Mouse (Mus musculus) retina, embryonic 14.5 days (tissue): ENCODE measurements at regions not wholly inside any gene's neighbourhood (a gene's known extent, or its start where the extent isn't known, plus 50 kb on each side); places are given as distances from the start of the nearest gene placed in this dataset.

ENCODE experiments used
- DNase-seq: peaks from one replicate; pipeline ENCODE4 v3.0.0-alpha.2; 2015; ENCODE audit warnings: low spot score

DNA sequence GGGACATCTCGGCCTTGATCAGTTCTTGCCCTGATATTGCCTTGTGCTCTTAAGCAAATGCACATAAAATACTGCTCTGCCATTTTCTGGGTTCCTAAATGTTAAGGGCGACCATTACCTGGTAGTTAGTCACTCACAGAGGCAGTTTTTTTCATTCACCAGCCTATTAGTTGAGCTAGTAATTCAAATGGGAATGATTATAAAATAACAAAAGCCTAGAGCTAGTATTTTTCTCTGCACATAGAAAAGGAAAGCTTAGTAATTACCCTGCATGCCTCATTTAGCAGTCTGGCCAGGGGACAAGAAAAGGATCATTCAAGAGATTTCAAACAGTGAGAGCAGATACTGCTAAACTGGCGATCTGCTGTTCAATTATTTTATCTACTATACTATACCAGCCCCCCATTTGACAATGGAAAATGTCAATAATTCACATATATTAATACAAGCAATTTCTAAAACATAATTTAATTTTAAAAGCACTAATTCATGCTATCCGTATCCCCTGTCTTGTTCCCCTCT is 645.1 kb downstream of the Pdha2 start:
- DNase-seq: no peak

DNA sequence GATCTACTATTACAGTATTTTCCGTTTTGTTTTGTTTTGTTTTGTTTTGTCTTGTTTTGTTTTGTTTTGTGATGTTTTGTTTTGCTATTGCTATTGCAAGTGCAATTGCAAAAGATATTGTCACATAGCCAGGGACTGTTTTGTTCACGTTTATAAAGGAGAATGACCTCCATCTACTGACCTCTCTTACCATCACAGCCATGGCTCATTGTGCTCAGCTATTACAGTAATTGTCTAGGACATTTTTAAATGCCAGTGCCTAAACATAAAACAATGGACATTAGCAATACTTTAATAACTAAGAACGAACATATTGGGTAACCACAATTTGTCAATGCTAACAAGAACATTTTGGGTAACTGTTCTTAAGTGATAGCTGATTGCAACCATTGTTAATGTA is 657.4 kb downstream of the Pdha2 start:
- peak; percentile 70 for DNase-seq

DNA sequence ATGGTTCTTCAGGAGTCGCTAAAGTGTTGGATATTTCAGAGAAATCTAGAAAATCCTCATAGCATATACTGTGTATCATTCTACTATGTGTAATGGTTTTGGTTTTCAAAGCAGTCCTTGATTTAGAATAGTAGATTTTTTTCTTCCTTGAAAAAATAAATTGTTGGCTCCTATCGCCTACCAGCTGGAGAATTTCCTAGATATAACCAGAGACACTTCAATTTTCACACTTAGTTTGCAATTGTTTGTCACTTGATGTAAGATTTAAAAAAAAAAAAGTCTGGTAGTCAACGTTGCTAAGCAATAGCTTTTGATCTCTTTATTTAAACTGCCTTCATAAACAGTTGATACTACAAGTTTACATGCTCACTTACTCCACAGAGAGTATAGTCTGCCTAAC is 663.7 kb downstream of the Pdha2 start:
- no peak for DNase-seq

DNA sequence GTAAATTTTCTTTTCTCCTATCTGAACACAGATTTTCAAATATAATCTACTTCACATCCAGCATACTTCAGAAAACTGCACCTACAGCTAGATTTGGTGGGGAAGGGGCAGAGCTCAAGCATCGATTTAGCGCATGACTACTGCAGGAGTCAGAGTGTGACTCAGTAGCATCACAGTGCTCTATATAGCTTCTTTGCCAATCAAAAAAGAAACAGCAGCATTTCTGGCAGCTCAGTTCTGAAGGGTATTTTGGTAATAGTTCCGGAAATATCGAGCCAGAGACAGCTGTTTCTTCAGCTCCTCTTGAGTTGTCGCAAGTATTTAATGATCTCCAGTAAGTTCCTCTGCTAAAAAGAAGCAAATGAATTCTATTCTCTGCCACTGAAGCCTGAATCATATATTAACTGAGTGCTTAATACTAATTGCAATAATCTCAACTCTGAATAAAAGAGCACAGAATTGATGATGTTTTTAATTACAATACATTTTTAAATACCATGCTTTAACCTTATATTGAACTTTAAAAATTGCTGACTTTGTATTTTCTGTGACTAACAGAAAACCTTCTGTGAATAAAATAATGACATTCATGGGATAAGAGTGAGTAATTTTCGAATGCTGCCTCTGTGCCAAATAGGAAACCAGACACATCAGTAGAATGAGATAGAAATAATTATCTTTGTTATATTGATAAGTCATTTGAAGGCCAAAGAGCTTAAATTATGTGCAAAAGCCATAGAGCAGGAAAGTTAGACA is 680.2 kb downstream of the Pdha2 start:
- no peak for DNase-seq

- DNase-seq: no peak
Observed at GRCm38 (mm10) chr3:140521653-140522278, 690.4 kb downstream of the Pdha2 start.

GRCm38 (mm10) chr3:140510835-140511234 is 701.3 kb downstream of the Pdha2 start:
- DNase-seq: no peak

GRCm38 (mm10) chr3:140510094-140510493 is 702.1 kb downstream of the Pdha2 start:
- no peak for DNase-seq

- DNase-seq: no peak
Observed at GRCm38 (mm10) chr3:140494134-140494533, 718.0 kb downstream of the Pdha2 start.

- no peak for DNase-seq
Observed at GRCm38 (mm10) chr3:140477670-140478208, 734.4 kb downstream of the Pdha2 start.

DNA sequence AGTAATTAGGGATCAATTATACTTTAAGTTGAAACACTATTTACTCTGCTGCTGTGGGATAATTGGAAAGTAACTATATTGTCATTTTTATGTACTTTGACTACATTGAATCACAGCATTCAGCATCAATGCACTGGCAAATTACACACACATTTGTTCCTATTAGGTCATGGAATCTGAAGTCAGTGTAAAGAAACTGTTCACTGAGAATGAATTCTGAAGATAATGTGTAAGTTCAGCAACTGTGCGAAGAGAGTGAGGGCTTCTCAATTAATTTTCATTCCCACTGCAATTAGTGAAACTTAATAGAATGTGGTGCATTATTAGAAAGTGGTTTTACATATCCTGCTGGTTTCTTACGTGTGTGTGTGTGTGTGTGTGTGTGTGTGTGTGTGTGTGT is 735.6 kb downstream of the Pdha2 start:
- peak; percentile 59 for DNase-seq

DNA sequence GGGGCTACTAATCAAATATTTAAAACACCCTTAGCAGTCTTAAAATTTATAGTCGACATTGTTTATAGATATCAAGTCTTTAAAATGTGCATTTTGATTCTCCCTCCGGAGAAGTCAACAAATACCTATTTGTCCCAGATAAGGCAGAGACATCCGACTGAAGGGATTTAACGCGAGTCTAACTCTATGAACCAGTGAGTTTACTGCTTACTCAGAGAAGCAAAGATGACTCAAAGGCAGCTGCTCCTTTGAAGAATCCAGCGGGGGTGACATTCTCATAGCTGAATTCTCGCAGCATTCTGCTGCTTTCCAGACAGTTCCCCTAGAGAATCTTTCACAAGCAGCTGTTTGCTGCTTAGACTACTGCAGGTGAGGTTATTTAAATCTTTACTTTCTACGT is 759.6 kb downstream of the Pdha2 start:
- DNase-seq: peak; percentile 6

- DNase-seq: no peak
Observed at GRCm38 (mm10) chr3:140451148-140451547, 761.0 kb downstream of the Pdha2 start.

DNA sequence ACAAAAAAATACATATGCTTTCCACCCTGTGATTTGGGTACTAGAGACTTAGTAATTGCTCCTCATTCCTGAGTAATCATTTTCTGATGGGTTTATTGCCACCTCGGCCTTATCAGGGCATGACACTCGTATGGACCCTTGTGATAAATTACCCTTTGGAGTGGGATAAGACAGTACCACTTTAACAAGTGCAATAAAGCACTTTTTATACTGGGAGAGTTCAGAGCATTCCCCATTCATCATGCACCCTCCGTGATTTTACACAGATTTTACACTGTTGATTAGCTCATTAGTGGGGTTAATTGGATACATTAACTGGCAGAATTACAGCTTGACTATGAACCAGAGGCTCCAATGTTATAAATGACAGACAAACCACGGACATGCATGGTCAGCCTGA is 802.9 kb downstream of the Pdha2 start:
- no peak for DNase-seq
